Mouse (Mus musculus): Measurements from ENCODE around the gene Kmt2b. TPM values are rescaled to one million over a fixed set of nuclear protein-coding genes. Genes with fewer than 3 reads are reported as not detected.
A peak's percentile ranks its signal among the peaks of the same experiment; 100 is the strongest.

The Kmt2b gene
- total RNA-seq, 2 experiments from 2014 or later, result 39.1 to 57.1 TPM

- no peak for DNase-seq (ENCODE audit: extremely low spot score in 1 of 2, low spot score in 1 of 2)
Observed at GRCm38 (mm10) chr7:30602583-30602982, 14.1 kb upstream of the Kmt2b start.

GRCm38 (mm10) chr7:30600651-30601050 is 12.1 kb upstream of the Kmt2b start:
- no peak for DNase-seq (ENCODE audit: extremely low spot score in 1 of 2, low spot score in 1 of 2)

- peak; percentile 71 to 79 for DNase-seq (ENCODE audit: extremely low spot score in 1 of 2, low spot score in 1 of 2)
Observed at GRCm38 (mm10) chr7:30599933-30600353, 11.4 kb upstream of the Kmt2b start.

GRCm38 (mm10) chr7:30598786-30599185 is 10.3 kb upstream of the Kmt2b start, which contains the start of gene Zbtb32:
Gene Zbtb32, minus strand, starts transcription at chr7:30598909.
- no peak for DNase-seq (ENCODE audit: extremely low spot score in 1 of 2, low spot score in 1 of 2)

- no peak for DNase-seq (ENCODE audit: extremely low spot score in 1 of 2, low spot score in 1 of 2)
Observed at GRCm38 (mm10) chr7:30596811-30597210, 8.3 kb upstream of the Kmt2b start.

- no peak for DNase-seq (ENCODE audit: extremely low spot score in 1 of 2, low spot score in 1 of 2)
Observed at GRCm38 (mm10) chr7:30596093-30596492, 7.6 kb upstream of the Kmt2b start.

- DNase-seq (ENCODE audit: extremely low spot score in 1 of 2, low spot score in 1 of 2), result no peak
Observed at GRCm38 (mm10) chr7:30594510-30595024, 6.0 kb upstream of the Kmt2b start.

- no peak for DNase-seq (ENCODE audit: extremely low spot score in 1 of 2, low spot score in 1 of 2)
Observed at GRCm38 (mm10) chr7:30593579-30594509, 5.3 kb upstream of the Kmt2b start.

GRCm38 (mm10) chr7:30592772-30593423 is 4.4 kb upstream of the Kmt2b start:
- no peak for DNase-seq (ENCODE audit: extremely low spot score in 1 of 2, low spot score in 1 of 2)

- DNase-seq (ENCODE audit: extremely low spot score in 1 of 2, low spot score in 1 of 2), result no peak
Observed at GRCm38 (mm10) chr7:30591605-30591951, 3.1 kb upstream of the Kmt2b start.

- no peak for DNase-seq (ENCODE audit: extremely low spot score in 1 of 2, low spot score in 1 of 2)
Observed at GRCm38 (mm10) chr7:30590927-30591604, 2.5 kb upstream of the Kmt2b start.

GRCm38 (mm10) chr7:30589435-30590301 is 1.1 kb upstream of the Kmt2b start:
- peak; percentile 83 to 90 for DNase-seq (ENCODE audit: extremely low spot score in 1 of 2, low spot score in 1 of 2)

GRCm38 (mm10) chr7:30587842-30588667 is 471 bp downstream of the Kmt2b start:
- peak; percentile 43 to 66 for DNase-seq (ENCODE audit: extremely low spot score in 1 of 2, low spot score in 1 of 2)

- no peak for DNase-seq (ENCODE audit: extremely low spot score in 1 of 2, low spot score in 1 of 2)
Observed at GRCm38 (mm10) chr7:30586455-30587020, 2.0 kb downstream of the Kmt2b start.

GRCm38 (mm10) chr7:30585170-30585569 is 3.4 kb downstream of the Kmt2b start:
- DNase-seq (ENCODE audit: extremely low spot score in 1 of 2, low spot score in 1 of 2), result no peak

- no peak for DNase-seq (ENCODE audit: extremely low spot score in 1 of 2, low spot score in 1 of 2)
Observed at GRCm38 (mm10) chr7:30584339-30584738, 4.2 kb downstream of the Kmt2b start.

- DNase-seq (ENCODE audit: extremely low spot score in 1 of 2, low spot score in 1 of 2), result no peak
Observed at GRCm38 (mm10) chr7:30581547-30581946, 7.0 kb downstream of the Kmt2b start.

- no peak for DNase-seq (ENCODE audit: extremely low spot score in 1 of 2, low spot score in 1 of 2)
Observed at GRCm38 (mm10) chr7:30579950-30580349, 8.6 kb downstream of the Kmt2b start.

GRCm38 (mm10) chr7:30572969-30573368 is 15.6 kb downstream of the Kmt2b start:
- no peak for DNase-seq (ENCODE audit: extremely low spot score in 1 of 2, low spot score in 1 of 2)
